Mouse (Mus musculus) C2C12 (cell line): ENCODE data around the gene Spata20. TPM values are rescaled to one million over a fixed set of nuclear protein-coding genes. Genes with fewer than 3 reads are reported as not detected.

Source experiments
- H3K27me3 ChIP-seq: one replicate; pipeline ENCODE4 v1.6.1; 2011; ENCODE audit not compliant: control insufficient read depth, insufficient read depth, insufficient read length
- H3K36me3 ChIP-seq: one replicate; pipeline ENCODE4 v1.6.1; 2011; ENCODE audit not compliant: control insufficient read depth, insufficient read depth
- H3K4me3 ChIP-seq: one replicate; pipeline ENCODE4 v1.5.1; 2011; ENCODE audit warnings: mild to moderate bottlenecking, control low read depth; ENCODE audit not compliant: poor library complexity, insufficient read depth, severe bottlenecking
- H3K79me2 ChIP-seq: one replicate; pipeline ENCODE4 v1.6.1; 2011; ENCODE audit not compliant: control insufficient read depth, insufficient read depth
- H3K79me3 ChIP-seq: one replicate; pipeline ENCODE4 v1.6.1; 2011; ENCODE audit warnings: low read depth, control low read depth
- H3ac ChIP-seq: one replicate; pipeline ENCODE3; 2011; ENCODE audit warnings: low read depth; ENCODE audit not compliant: control insufficient read depth, insufficient read length
- CEBPB ChIP-seq: IDR thresholded peaks from one replicate; pipeline ENCODE4 v1.6.1; 2011; ENCODE audit warnings: low read depth, mild to moderate bottlenecking, control low read depth, moderate library complexity
- CTCF ChIP-seq: IDR thresholded peaks from one replicate; pipeline ENCODE4 v1.5.1; 2011; ENCODE audit not compliant: control insufficient read depth, insufficient read depth, insufficient read length
- FOSL1 ChIP-seq: IDR thresholded peaks from one replicate; pipeline ENCODE4 v1.8.0; 2011; ENCODE audit warnings: mild to moderate bottlenecking, low read length; ENCODE audit not compliant: poor library complexity, insufficient read depth, severe bottlenecking
- MAX ChIP-seq: IDR thresholded peaks from one replicate; pipeline ENCODE4 v1.6.1; 2011; ENCODE audit warnings: mild to moderate bottlenecking, control low read depth
- MYOD1 ChIP-seq: IDR thresholded peaks from one replicate; pipeline ENCODE4 v1.6.1; 2011; ENCODE audit warnings: low read depth; ENCODE audit not compliant: control insufficient read depth, insufficient read length
- MYOG ChIP-seq: IDR thresholded peaks from one replicate; pipeline ENCODE4 v1.6.1; 2011; ENCODE audit not compliant: control insufficient read depth, insufficient read length; ENCODE audit errors: extremely low read depth
- USF1 ChIP-seq: IDR thresholded peaks from one replicate; pipeline ENCODE4 v1.6.1; 2011; ENCODE audit warnings: low read depth, mild to moderate bottlenecking, control low read depth, moderate library complexity
- polyA plus RNA-seq: library from polyadenylated mRNA; unstranded; fragments of >200 nt; fragmentation: generic; extraction: Trizol; gene quantifications from one replicate; pipeline ENCODE4 v1.2.1, GENCODE M21; 2012; ENCODE audit warnings: missing spikeins

Gene Spata20
- polyA plus RNA-seq, 1 experiment = not detected

- TF ChIP-seq MYOD1 (no peak), CTCF (no peak), MAX (no peak), CEBPB (no peak), MYOG (no peak), USF1 (no peak), FOSL1 (no peak)
- Histone ChIP-seq H3K27me3 (peaks cover 13% of the 10 kb centered on the region), H3K79me3 (no peaks in the 10 kb centered on the region), H3ac (no peak overlapping the region), H3K4me3 (no peak overlapping the region), H3K36me3 (no peaks in the 10 kb centered on the region), H3K79me2 (no peaks in the 10 kb centered on the region)
These were observed 27.5 kb upstream of the Spata20 start for GRCm38 (mm10) chr11:94513452-94513851.

DNA sequence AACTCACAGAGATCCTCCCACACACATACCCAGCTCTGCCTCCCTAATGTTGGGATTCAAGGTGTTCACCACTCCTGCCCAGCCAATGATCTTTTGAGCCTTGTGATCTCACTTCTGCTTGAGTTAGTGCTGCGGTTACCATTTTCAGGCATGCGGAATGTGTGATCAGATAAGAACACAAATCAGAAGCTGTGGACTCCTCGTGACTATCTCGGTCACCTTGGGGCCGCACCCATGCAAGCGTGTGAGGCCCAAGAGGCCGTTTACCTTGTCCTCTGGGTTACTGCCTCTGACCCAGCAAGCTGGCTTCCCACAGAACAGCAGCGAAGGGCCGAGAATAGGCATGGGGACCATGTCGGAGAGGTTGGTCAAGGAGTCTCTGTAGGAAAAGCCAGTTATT lies 23.0 kb upstream of the Spata20 start:
- Histone ChIP-seq H3K79me3 (no peaks in the 10 kb centered on the region), H3ac (no peak overlapping the region)
- TF ChIP-seq FOSL1 (no peak), MAX (no peak), MYOG (no peak), MYOD1 (no peak), CTCF (no peak), USF1 (no peak), CEBPB (no peak)

GRCm38 (mm10) chr11:94501482-94501881 lies 15.5 kb upstream of the Spata20 start:
- H3K36me3 ChIP-seq = no peaks in the 10 kb centered on the region
- H3K27me3 ChIP-seq = peaks cover 44% of the 10 kb centered on the region
- H3K4me3 ChIP-seq = no peak overlapping the region
- H3K79me2 ChIP-seq = no peaks in the 10 kb centered on the region
- TF ChIP-seq CTCF (no peak), CEBPB (no peak), MAX (no peak)
- no peak overlapping the region for H3ac ChIP-seq
- no peaks in the 10 kb centered on the region for H3K79me3 ChIP-seq

More for the DNA sequence above, 23.0 kb upstream of the Spata20 start:
- peaks cover 38% of the 10 kb centered on the region for H3K27me3 ChIP-seq
- H3K4me3 ChIP-seq = no peak overlapping the region
- H3K36me3 ChIP-seq = no peaks in the 10 kb centered on the region
- H3K79me2 ChIP-seq = no peaks in the 10 kb centered on the region

- H3K79me2 ChIP-seq = no peaks in the 10 kb centered on the region
- no peak overlapping the region for H3K4me3 ChIP-seq
- H3K27me3 ChIP-seq = peaks cover 35% of the 10 kb centered on the region
- no peaks in the 10 kb centered on the region for H3K36me3 ChIP-seq
- no peak overlapping the region for H3ac ChIP-seq
- no peaks in the 10 kb centered on the region for H3K79me3 ChIP-seq
- TF ChIP-seq MYOD1 (no peak), FOSL1 (no peak), MYOG (no peak), CEBPB (no peak)
These were observed 14.4 kb upstream of the Spata20 start for GRCm38 (mm10) chr11:94500362-94500761.

GRCm38 (mm10) chr11:94499661-94500152 lies 13.7 kb upstream of the Spata20 start, which contains the start of gene Epn3:
Gene Epn3 (minus strand): TSS chr11:94499974.
- no peak within 1 kb of the TSS for H3K4me3 ChIP-seq
- H3K79me3 ChIP-seq = no peaks in the 10 kb centered on the region
- peaks cover 32% of the 10 kb centered on the region for H3K27me3 ChIP-seq
- no peak within 1 kb of the TSS for H3ac ChIP-seq
- no peaks in the 10 kb centered on the region for H3K79me2 ChIP-seq
- H3K36me3 ChIP-seq = no peaks in the 10 kb centered on the region
- TF ChIP-seq MYOG (no peak), MAX (no peak), CEBPB (no peak), USF1 (no peak), FOSL1 (no peak), CTCF (no peak), MYOD1 (no peak)

- Histone ChIP-seq H3ac (no peak overlapping the region), H3K36me3 (no peaks in the 10 kb centered on the region), H3K4me3 (no peak overlapping the region), H3K27me3 (peaks cover 25% of the 10 kb centered on the region), H3K79me3 (no peaks in the 10 kb centered on the region), H3K79me2 (no peaks in the 10 kb centered on the region)
- TF ChIP-seq FOSL1 = no peak
- TF ChIP-seq CEBPB = no peak
- TF ChIP-seq MAX = no peak
- TF ChIP-seq USF1 = no peak
- no peak for TF ChIP-seq MYOD1
- no peak for TF ChIP-seq MYOG
- TF ChIP-seq CTCF = no peak
These were observed 13.1 kb upstream of the Spata20 start for GRCm38 (mm10) chr11:94499035-94499434.
